Mouse (Mus musculus) erythroblast, embryonic 14.5 days (primary cell): Measurements from ENCODE around the gene Apaf1. TPM values are rescaled to one million over a fixed set of nuclear protein-coding genes. Genes with fewer than 3 reads are reported as not detected.

ENCODE experiments used
- H3K27me3 ChIP-seq: 2 replicates; pipeline ENCODE4 v1.6.1; 2012; ENCODE audit warnings: inconsistent platforms; ENCODE audit not compliant: control insufficient read depth
- H3K36me3 ChIP-seq: 2 replicates; pipeline ENCODE4 v1.6.1; 2012; ENCODE audit warnings: mild to moderate bottlenecking, inconsistent platforms; ENCODE audit not compliant: control insufficient read depth
- H3K4me1 ChIP-seq: 2 replicates; pipeline ENCODE4 v1.6.1; 2012; ENCODE audit warnings: inconsistent platforms; ENCODE audit not compliant: control insufficient read depth
- H3K4me3 ChIP-seq: replicated peaks from 2 replicates; pipeline ENCODE3; 2012; ENCODE audit warnings: moderate library complexity, mild to moderate bottlenecking, inconsistent platforms
- H3K9me3 ChIP-seq: 2 replicates; pipeline ENCODE4 v1.6.1; 2012; ENCODE audit warnings: low read length, inconsistent platforms, mixed read lengths; ENCODE audit not compliant: control insufficient read depth
- GATA1 ChIP-seq: IDR thresholded peaks from 2 replicates; pipeline ENCODE4 v1.6.1; 2012; ENCODE audit warnings: low read length, inconsistent platforms, mixed read lengths
- TAL1 ChIP-seq: IDR thresholded peaks from 3 replicates; pipeline ENCODE4 v1.6.1; 2012; ENCODE audit warnings: low read length, inconsistent platforms, mixed read lengths
- polyA plus RNA-seq: library from polyadenylated mRNA; stranded (reverse); fragments of >175 nt; gene quantifications from 2 replicates; pipeline ENCODE4 v1.2.3, GENCODE M21; 2012

Gene Apaf1
- polyA plus RNA-seq, 1 experiment, result 0.30 TPM

GRCm38 (mm10) chr10:90969355-90970174 lies 113.0 kb downstream of the Apaf1 start:
- Histone ChIP-seq H3K36me3 (no peaks in the 10 kb centered on the region), H3K9me3 (peaks cover 3% of the 10 kb centered on the region; the same call in 1 of the 2 replicates), H3K4me3 (no peak overlapping the region), H3K27me3 (peaks cover 46% of the 10 kb centered on the region), H3K4me1 (peaks cover 2% of the 10 kb centered on the region; the same call in 1 of the 2 replicates)
- TF ChIP-seq TAL1 (no peak), GATA1 (no peak)

DNA sequence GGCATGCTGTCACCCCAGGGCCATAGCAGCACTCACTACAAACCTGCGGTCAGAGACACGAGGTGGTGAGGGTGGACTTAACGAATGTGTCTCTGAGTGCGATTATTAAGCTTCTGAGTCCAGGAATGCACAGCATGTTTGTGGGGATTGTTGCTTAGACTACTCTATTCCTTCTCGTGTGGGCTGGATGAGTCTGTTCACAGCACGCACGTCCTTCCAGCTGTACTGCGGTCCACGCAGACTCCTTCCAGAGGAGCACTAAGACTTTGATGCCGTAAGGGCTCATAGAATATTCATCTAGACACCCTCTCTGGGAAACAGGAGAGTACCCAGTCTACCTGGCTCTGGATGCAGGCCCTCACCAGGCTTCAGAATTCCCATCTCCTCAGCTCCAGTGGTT lies 114.3 kb downstream of the Apaf1 start:
- H3K36me3 ChIP-seq, result no peaks in the 10 kb centered on the region
- TF ChIP-seq TAL1, result no peak
- no peak for TF ChIP-seq GATA1
- H3K4me1 ChIP-seq, result peaks cover 2% of the 10 kb centered on the region; the same call in 1 of the 2 replicates
- H3K9me3 ChIP-seq, result peaks cover 3% of the 10 kb centered on the region; the same call in 1 of the 2 replicates
- peaks cover 46% of the 10 kb centered on the region for H3K27me3 ChIP-seq
- H3K4me3 ChIP-seq, result no peak overlapping the region

DNA sequence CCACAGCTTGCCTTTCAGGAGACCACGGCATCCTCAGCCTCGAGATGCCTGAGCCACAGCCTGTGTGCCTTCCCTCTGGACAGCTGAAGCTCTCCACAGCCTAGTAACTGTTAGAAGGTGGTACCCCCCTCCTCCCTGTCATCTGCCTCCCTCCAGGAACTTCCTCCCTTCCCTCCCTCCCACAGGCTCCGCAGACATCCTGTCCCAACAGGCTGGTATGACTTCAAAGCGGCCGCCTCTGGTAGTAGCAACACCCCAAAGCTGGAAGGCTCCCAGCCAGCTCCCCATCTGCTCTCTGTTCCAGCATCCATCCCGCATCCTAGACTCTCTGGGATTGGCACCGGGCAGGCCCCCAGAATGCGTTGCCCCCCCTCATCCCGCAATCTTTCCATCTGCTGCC lies 115.7 kb downstream of the Apaf1 start:
- no peak for TF ChIP-seq TAL1
- TF ChIP-seq GATA1, result no peak
- Histone ChIP-seq H3K9me3 (peaks cover 3% of the 10 kb centered on the region; the same call in 1 of the 2 replicates), H3K36me3 (no peaks in the 10 kb centered on the region), H3K4me1 (peaks cover 2% of the 10 kb centered on the region; the same call in 1 of the 2 replicates), H3K27me3 (peaks cover 44% of the 10 kb centered on the region), H3K4me3 (no peak overlapping the region)

GRCm38 (mm10) chr10:90965671-90966315 lies 116.8 kb downstream of the Apaf1 start:
- Histone ChIP-seq H3K9me3 (peaks cover 3% of the 10 kb centered on the region; the same call in 1 of the 2 replicates), H3K4me1 (peaks cover 2% of the 10 kb centered on the region; the same call in 1 of the 2 replicates), H3K36me3 (no peaks in the 10 kb centered on the region), H3K4me3 (no peak overlapping the region), H3K27me3 (peaks cover 42% of the 10 kb centered on the region)
- TF ChIP-seq TAL1 (no peak), GATA1 (no peak)

DNA sequence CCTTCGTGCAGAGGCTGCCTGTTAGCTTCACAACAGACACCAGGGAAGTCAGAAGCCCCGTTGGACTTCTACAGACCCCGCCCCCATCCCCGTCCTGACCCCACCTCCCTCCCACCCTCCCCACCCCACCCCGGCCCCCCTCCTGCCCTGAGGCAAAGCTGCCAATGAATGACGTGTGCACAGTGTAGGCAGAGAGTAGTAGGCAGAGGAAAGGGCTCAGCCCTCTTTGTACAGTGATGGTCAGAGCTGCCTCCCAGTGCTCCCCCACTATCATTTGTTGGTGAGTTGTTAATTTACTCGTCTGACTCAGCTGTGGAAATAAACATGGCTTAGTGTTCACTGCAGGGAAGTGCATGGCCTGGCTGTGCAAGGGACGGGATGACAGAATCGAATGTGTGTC lies 118.1 kb downstream of the Apaf1 start:
- TF ChIP-seq GATA1 (no peak), TAL1 (no peak)
- Histone ChIP-seq H3K4me3 (no peak overlapping the region), H3K9me3 (peaks cover 3% of the 10 kb centered on the region; the same call in 1 of the 2 replicates), H3K36me3 (no peaks in the 10 kb centered on the region), H3K4me1 (no peaks in the 10 kb centered on the region; the same call in 1 of the 2 replicates), H3K27me3 (peaks cover 29% of the 10 kb centered on the region)

DNA sequence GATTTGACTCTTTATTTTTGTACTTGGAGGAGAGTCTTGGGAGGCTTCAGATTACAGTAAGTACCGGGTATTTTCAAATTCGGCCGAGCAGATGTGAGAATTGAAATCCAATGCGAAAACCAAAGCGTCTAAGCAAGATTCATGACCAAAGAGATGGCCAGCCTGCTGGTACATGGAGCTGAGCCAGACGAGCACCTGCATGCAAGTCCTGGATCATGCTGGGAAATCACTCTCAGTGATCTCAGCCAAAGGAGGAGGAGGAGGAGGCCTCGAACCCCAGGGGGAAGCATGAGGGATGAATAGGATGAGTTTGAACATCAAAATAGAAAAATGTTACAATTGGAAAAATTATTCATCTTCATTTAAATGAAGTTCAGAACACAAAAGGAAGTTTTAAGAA lies 122.2 kb downstream of the Apaf1 start:
- peaks cover under 1% of the 10 kb centered on the region; the same call in 1 of the 2 replicates for H3K9me3 ChIP-seq
- H3K36me3 ChIP-seq, result no peaks in the 10 kb centered on the region
- no peak overlapping the region for H3K4me3 ChIP-seq
- no peak for TF ChIP-seq GATA1
- no peak for TF ChIP-seq TAL1
- H3K27me3 ChIP-seq, result no peaks in the 10 kb centered on the region
- H3K4me1 ChIP-seq, result no peaks in the 10 kb centered on the region

DNA sequence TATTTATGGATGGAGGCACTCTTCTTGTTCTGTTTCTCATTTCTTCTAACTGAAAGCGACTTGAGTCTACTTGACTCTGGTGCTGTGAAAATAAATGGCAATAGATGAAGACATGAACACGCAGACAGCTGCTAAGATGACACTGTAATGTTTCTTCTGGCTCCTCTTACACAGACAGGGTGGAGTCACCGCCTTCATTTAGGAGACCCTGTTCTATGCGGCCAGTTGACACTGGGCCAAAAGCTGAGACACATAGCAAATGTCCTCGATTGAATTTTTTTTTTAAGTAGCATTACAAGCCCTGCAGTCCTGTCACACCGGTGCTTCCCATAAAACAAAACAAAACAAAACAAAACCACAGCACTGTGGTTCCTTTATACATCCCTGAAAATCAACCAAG lies 128.7 kb downstream of the Apaf1 start:
- H3K4me3 ChIP-seq, result no peak overlapping the region
- H3K27me3 ChIP-seq, result no peaks in the 10 kb centered on the region
- no peak for TF ChIP-seq TAL1
- no peak for TF ChIP-seq GATA1
- H3K36me3 ChIP-seq, result no peaks in the 10 kb centered on the region
- peaks cover 9% of the 10 kb centered on the region for H3K9me3 ChIP-seq
- H3K4me1 ChIP-seq, result no peaks in the 10 kb centered on the region

DNA sequence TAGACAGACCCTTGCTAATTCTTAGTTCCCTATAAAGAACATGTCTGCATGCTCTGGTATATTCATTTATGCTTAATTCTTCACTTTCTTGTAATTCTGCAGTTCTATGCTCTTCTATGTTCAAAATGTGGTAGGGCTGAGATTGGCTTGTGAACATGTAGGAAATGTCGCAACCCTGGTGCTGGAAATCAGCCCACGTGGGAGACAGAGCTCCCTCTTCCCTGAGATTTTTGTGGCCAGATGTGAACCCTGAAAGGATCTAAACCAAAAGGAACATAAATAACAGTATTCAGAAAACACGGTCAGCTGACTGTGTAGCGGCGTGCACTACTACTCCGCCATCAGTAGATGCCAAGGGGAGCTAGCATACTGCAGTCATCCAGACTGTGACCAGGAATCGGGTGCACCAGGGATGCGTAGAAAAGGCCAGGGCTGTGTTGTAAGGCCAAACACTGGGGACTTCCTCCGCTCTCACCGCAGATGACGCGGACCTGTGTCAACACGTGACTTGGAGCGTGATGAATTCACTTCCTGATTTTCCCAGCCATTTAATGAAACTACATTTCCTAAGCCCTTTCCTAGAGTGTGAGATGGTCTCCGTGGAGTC lies 129.4 kb downstream of the Apaf1 start:
- Histone ChIP-seq H3K4me1 (no peaks in the 10 kb centered on the region), H3K9me3 (peaks cover 9% of the 10 kb centered on the region), H3K27me3 (no peaks in the 10 kb centered on the region), H3K4me3 (no peak overlapping the region), H3K36me3 (no peaks in the 10 kb centered on the region)
- TF ChIP-seq GATA1, result no peak
- no peak for TF ChIP-seq TAL1
